Mouse (Mus musculus) heart, adult 18-20 months (tissue): Measurements from ENCODE around the gene Maea. TPM values are rescaled to one million over a fixed set of nuclear protein-coding genes. Genes with fewer than 3 reads are reported as not detected.
"Not testable (repeated sequence)": the region's sequence is repeated elsewhere in the genome, so short reads cannot be mapped to it uniquely, and the experiment has no call there.

Source experiments
- DNase-seq, 2 experiments: peaks; one replicate each; pipeline ENCODE4 v3.0.0; 2021 to 2022; ENCODE audit warnings: mixed read lengths in 1 of 2
- long read RNA-seq, 2 experiments: library from polyadenylated mRNA; stranded (forward); transcript quantifications; one replicate each; pipeline ENCODE4 v2.0.0; 2021
- total RNA-seq, 2 experiments: library from RNA; stranded (reverse); gene quantifications; 2 replicates each; pipeline ENCODE4 v1.2.3; 2021

The Maea gene
- 10 to 100 TPM; 86.4 to 97.0 TPM for total RNA-seq
- long read RNA-seq, experiment 1, transcript Maea-201 (9 exons, 2,193 nt) = major isoform, 111 of 121 reads
- long read RNA-seq, experiment 1, partial matches to known transcripts = 4 of 121 reads
- long read RNA-seq, experiment 1, other reads (novel, unspliced or antisense) = 6 of 121 reads
- long read RNA-seq, experiment 2, transcript Maea-201 (9 exons, 2,193 nt) = major isoform, 43 of 49 reads
- long read RNA-seq, experiment 2, partial matches to known transcripts = 2 of 49 reads
- long read RNA-seq, experiment 2, other reads (novel, unspliced or antisense) = 4 of 49 reads

GRCm38 (mm10) chr5:33335273-33335976 lies at the start of gene Maea:
TSS of gene Maea (plus strand) at chr5:33335509.
- peak; percentile 95 to 99 for DNase-seq

GRCm38 (mm10) chr5:33293796-33294430 lies 41.4 kb upstream of the Maea start:
- DNase-seq = no peak

GRCm38 (mm10) chr5:33297164-33297563 lies 38.1 kb upstream of the Maea start:
- peak in 1 of 2 experiments; percentile 34 for DNase-seq

- DNase-seq = no peak
These were observed 33.5 kb upstream of the Maea start for GRCm38 (mm10) chr5:33301801-33302200.

GRCm38 (mm10) chr5:33310704-33311462 lies 24.4 kb upstream of the Maea start:
- DNase-seq = no peak

- DNase-seq = no peak
These were observed 23.1 kb upstream of the Maea start for GRCm38 (mm10) chr5:33312192-33312591.

- DNase-seq = no peak
These were observed 10.8 kb upstream of the Maea start for GRCm38 (mm10) chr5:33324491-33324890.

- DNase-seq = no peak
These were observed 682 bp upstream of the Maea start for GRCm38 (mm10) chr5:33334381-33335272.

GRCm38 (mm10) chr5:33335977-33336360 lies 660 bp downstream of the Maea start:
- peak; percentile 43 for DNase-seq

- no peak for DNase-seq
These were observed 1.9 kb downstream of the Maea start for GRCm38 (mm10) chr5:33337206-33337605.

- DNase-seq = no peak
These were observed 5.9 kb downstream of the Maea start for GRCm38 (mm10) chr5:33341165-33341564.

GRCm38 (mm10) chr5:33342248-33342647 lies 6.9 kb downstream of the Maea start:
- DNase-seq = not testable (repeated sequence)

GRCm38 (mm10) chr5:33342821-33343220 lies 7.5 kb downstream of the Maea start:
- DNase-seq = peak in 1 of 2 experiments; percentile 25

GRCm38 (mm10) chr5:33343571-33343970 lies 8.3 kb downstream of the Maea start:
- peak in 1 of 2 experiments; percentile 20 for DNase-seq

GRCm38 (mm10) chr5:33344070-33344469 lies 8.8 kb downstream of the Maea start:
- DNase-seq = no peak

GRCm38 (mm10) chr5:33347620-33348019 lies 12.3 kb downstream of the Maea start:
- DNase-seq = no peak

GRCm38 (mm10) chr5:33349205-33349604 lies 13.9 kb downstream of the Maea start:
- DNase-seq = no peak

- no peak for DNase-seq
These were observed 14.4 kb downstream of the Maea start for GRCm38 (mm10) chr5:33349706-33350105.

- DNase-seq = no peak
These were observed 16.4 kb downstream of the Maea start for GRCm38 (mm10) chr5:33351556-33352272.

- no peak for DNase-seq
These were observed 16.9 kb downstream of the Maea start for GRCm38 (mm10) chr5:33352273-33352645.

GRCm38 (mm10) chr5:33353011-33353410 lies 17.7 kb downstream of the Maea start:
- no peak for DNase-seq
